In the genomic region with DNA sequence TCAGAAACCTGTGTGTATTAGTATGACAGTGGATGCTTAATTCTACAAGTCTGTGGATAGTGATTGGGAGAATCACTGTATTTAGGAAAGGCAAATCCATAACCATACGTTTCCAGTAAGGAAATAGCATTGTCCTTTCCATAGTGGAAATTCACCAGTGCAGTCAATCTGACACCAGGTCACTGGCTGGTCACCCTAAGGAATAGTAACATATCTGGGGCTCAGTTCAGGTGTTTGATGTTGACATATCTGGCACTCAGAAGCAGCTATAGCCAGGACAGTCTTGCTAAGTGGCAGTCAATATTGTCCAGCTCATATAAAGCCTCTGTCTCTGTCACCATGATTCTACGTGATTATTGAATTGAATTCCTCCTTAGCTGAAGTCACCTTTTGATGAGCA, we compare ENCODE assay signal across 19 mouse cellular contexts.
DNase-seq lines count a peak whose midpoint lies in the region; ATAC-seq lines count a peak whose summit lies in the region.
"Had no signal": no experiment of that assay in that cellular context is flagged by ENCODE, and none has a peak within 500 bp of the region (broad histone marks: within the 10 kb centered on the region; RNA-seq: fewer than 3 reads in every experiment).

No protein-coding gene starts in this region.

- no peak overlapping the region for H3K9ac ChIP-seq in heart, embryonic 12.5 days
- H3K9ac ChIP-seq in midbrain, embryonic 11.5 days (ENCODE audit: low read length) = no peak overlapping the region
- H3K9ac ChIP-seq in midbrain, embryonic 14.5 days (replicated peaks; ENCODE audit: low read length) = no peak overlapping the region

- H3K4me3 ChIP-seq in heart, embryonic 12.5 days = no peak overlapping the region
- no peak overlapping the region for H3K4me3 ChIP-seq in midbrain, embryonic 11.5 days (ENCODE audit: low read depth, low read length)
- H3K4me3 ChIP-seq in midbrain, embryonic 14.5 days (replicated peaks; ENCODE audit: low read depth, low read length) = no peak overlapping the region

- peak; percentile 62 for DNase-seq in heart, adult 11 months
- DNase-seq in midbrain, embryonic 11.5 days (ENCODE audit: low spot score, missing footprints) = peak; percentile 65
- DNase-seq in midbrain, embryonic 14.5 days = no peak
- DNase-seq: adrenal gland, adult 2 months; adrenal gland, adult 8-10 months; adrenal gland, postnatal 10 days; adrenal gland, postnatal 14 days; adrenal gland, postnatal 25 days; adrenal gland, postnatal 36 days; B cell, adult 2 months; cerebellum, adult 11 months; cerebellum, adult 11-12 months; cerebellum, adult 18-20 months had no signal

- no peak overlapping the region for H3K4me2 ChIP-seq in heart, embryonic 12.5 days
- H3K4me2 ChIP-seq in midbrain, embryonic 11.5 days = no peak overlapping the region
- H3K4me2 ChIP-seq in midbrain, embryonic 14.5 days (ENCODE audit: low read length) = no peak overlapping the region

- H3K27me3 ChIP-seq in heart, embryonic 12.5 days (replicated peaks) = no peaks in the 10 kb centered on the region
- H3K27me3 ChIP-seq in midbrain, embryonic 11.5 days (ENCODE audit: control insufficient read depth, insufficient read depth, low read length) = no peaks in the 10 kb centered on the region
- no peaks in the 10 kb centered on the region for H3K27me3 ChIP-seq in midbrain, embryonic 14.5 days (ENCODE audit: control insufficient read depth, insufficient read depth, low read length)
- H3K27me3 ChIP-seq: CH12.LX, Patski had no signal

- ATAC-seq in heart, embryonic 12.5 days (ENCODE audit: insufficient number of reproducible peaks, low FRiP score) = no peak
- no peak for ATAC-seq in midbrain, embryonic 11.5 days (ENCODE audit: low FRiP score)
- ATAC-seq in midbrain, embryonic 14.5 days (ENCODE audit: low FRiP score, low TSS enrichment) = no peak
- ATAC-seq: activated CD4-positive, CD25-positive, alpha-beta regulatory T cell, adult 4 months; CD4-positive, CD25-positive, alpha-beta regulatory T cell, adult 4 months; Patski had no signal

- no peaks in the 10 kb centered on the region for H3K9me3 ChIP-seq in heart, embryonic 12.5 days (replicated peaks)
- H3K9me3 ChIP-seq in midbrain, embryonic 11.5 days (ENCODE audit: control insufficient read depth, low read length) = no peaks in the 10 kb centered on the region
- no peaks in the 10 kb centered on the region for H3K9me3 ChIP-seq in midbrain, embryonic 14.5 days (ENCODE audit: control insufficient read depth, low read length)
- H3K9me3 ChIP-seq: G1E had no signal

- no peak overlapping the region for H3K27ac ChIP-seq in heart, embryonic 12.5 days (ENCODE audit: poor library complexity, severe bottlenecking)
- H3K27ac ChIP-seq in midbrain, embryonic 11.5 days (ENCODE audit: low read depth, low read length) = no peak overlapping the region
- no peak overlapping the region for H3K27ac ChIP-seq in midbrain, embryonic 14.5 days (replicated peaks; ENCODE audit: low read depth, low read length)

- H3K4me1 ChIP-seq in heart, embryonic 12.5 days (replicated peaks) = no peaks in the 10 kb centered on the region
- no peaks in the 10 kb centered on the region for H3K4me1 ChIP-seq in midbrain, embryonic 11.5 days (ENCODE audit: control insufficient read depth, insufficient read depth, low read length)
- no peaks in the 10 kb centered on the region for H3K4me1 ChIP-seq in midbrain, embryonic 14.5 days (ENCODE audit: control insufficient read depth, insufficient read depth, low read length)

- no peaks in the 10 kb centered on the region for H3K36me3 ChIP-seq in heart, embryonic 12.5 days
- H3K36me3 ChIP-seq in midbrain, embryonic 11.5 days (ENCODE audit: control insufficient read depth, insufficient read depth, low read length) = no peaks in the 10 kb centered on the region
- no peaks in the 10 kb centered on the region for H3K36me3 ChIP-seq in midbrain, embryonic 14.5 days (ENCODE audit: control insufficient read depth, insufficient read depth, low read length)
- H3K36me3 ChIP-seq: G1E had no signal

- WGBS in heart, embryonic 12.5 days = 73% methylated on average over 2 of the region's 2 CpGs
- WGBS in midbrain, embryonic 11.5 days = 87% methylated on average over 2 of the region's 2 CpGs
- 81% methylated on average over 2 of the region's 2 CpGs for WGBS in midbrain, embryonic 14.5 days
